Mouse (Mus musculus) brown adipose tissue, adult 24 weeks (tissue): ENCODE measurements at regions not wholly inside any gene's neighbourhood (a gene's known extent, or its start where the extent isn't known, plus 50 kb on each side); places are given as distances from the start of the nearest gene placed in this dataset.
"Not testable (repeated sequence)": the region's sequence is repeated elsewhere in the genome, so short reads cannot be mapped to it uniquely, and the experiment has no call there.

Experiments
- H3K27ac ChIP-seq: fragments of 200-500 bp; replicated peaks from 2 replicates; pipeline ENCODE4 v1.5.1; 2012; ENCODE audit warnings: low read depth, mild to moderate bottlenecking, low read length
- H3K4me1 ChIP-seq: fragments of 200-500 bp; 2 replicates; pipeline ENCODE4 v1.6.1; 2012; ENCODE audit warnings: low read length, mixed read lengths; ENCODE audit not compliant: control insufficient read depth, insufficient read depth, insufficient read length
- H3K4me3 ChIP-seq: fragments of 200-500 bp; 2 replicates; pipeline ENCODE4 v1.5.1; 2012; ENCODE audit warnings: low read depth, mild to moderate bottlenecking, low read length, moderate library complexity; ENCODE audit not compliant: insufficient read depth

- H3K4me1 ChIP-seq, H3K4me3 ChIP-seq, H3K27ac ChIP-seq: not testable (repeated sequence)
Measured at GRCm38 (mm10) chr16:20925776-20926175, 191.5 kb upstream of the Thpo start.

- H3K4me3 ChIP-seq, H3K4me1 ChIP-seq, H3K27ac ChIP-seq: not testable (repeated sequence)
Measured at GRCm38 (mm10) chr16:20910864-20911263, 176.6 kb upstream of the Thpo start.

- not testable (repeated sequence) for H3K27ac ChIP-seq, H3K4me3 ChIP-seq, H3K4me1 ChIP-seq
Measured at GRCm38 (mm10) chr16:20908467-20909351, 174.4 kb upstream of the Thpo start.

- H3K4me3 ChIP-seq, result no peak overlapping the region
- H3K27ac ChIP-seq, result no peak overlapping the region
- no peaks in the 10 kb centered on the region for H3K4me1 ChIP-seq
Measured at GRCm38 (mm10) chr16:20895734-20896133, 161.4 kb upstream of the Thpo start.

GRCm38 (mm10) chr16:20871726-20872125 is 137.4 kb upstream of the Thpo start:
- Histone ChIP-seq H3K4me1 (no peaks in the 10 kb centered on the region), H3K4me3 (no peak overlapping the region), H3K27ac (no peak overlapping the region)

DNA sequence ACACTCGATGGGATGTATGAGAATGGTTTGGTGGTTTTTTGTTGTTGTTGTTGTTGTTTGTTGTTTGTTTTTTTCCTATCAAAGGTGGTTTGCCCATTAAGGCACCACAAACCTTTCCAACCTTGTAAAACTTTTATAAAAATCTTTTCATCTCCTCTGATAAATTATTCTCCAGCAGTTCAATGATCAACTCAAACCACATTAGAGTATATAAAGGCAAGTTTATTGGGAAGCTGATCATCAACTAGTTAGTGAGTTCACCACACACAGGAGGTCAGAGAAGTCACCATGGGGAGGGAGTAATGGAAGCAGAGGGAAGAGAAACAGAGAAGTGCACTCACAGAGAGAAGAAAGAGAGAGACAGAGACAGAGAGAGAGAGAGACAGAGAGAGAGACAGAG is 132.5 kb upstream of the Thpo start:
- H3K4me3 ChIP-seq, result no peak overlapping the region
- H3K27ac ChIP-seq, result no peak overlapping the region
- H3K4me1 ChIP-seq, result no peaks in the 10 kb centered on the region

DNA sequence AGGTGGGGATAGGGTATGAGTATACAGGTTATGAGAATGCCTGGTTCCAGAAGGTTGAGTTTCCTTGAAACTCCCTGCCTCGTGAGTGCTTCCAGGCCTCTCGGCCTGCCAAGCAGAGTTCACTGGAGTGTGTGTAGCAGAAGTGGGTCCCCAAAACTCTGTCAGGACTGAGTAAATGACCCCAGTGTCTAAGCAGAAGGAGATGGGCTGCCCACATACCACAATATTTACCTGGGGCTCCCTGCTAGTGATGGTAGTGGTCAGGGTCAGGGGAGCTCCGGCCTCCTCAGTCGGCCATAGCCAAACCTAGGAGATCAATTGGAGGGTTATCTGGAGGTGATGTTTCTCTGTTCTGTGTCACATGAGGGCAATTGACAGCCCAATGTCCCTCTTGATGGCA is 126.9 kb upstream of the Thpo start:
- H3K4me3 ChIP-seq, result no peak overlapping the region
- H3K27ac ChIP-seq, result no peak overlapping the region
- H3K4me1 ChIP-seq, result no peaks in the 10 kb centered on the region

DNA sequence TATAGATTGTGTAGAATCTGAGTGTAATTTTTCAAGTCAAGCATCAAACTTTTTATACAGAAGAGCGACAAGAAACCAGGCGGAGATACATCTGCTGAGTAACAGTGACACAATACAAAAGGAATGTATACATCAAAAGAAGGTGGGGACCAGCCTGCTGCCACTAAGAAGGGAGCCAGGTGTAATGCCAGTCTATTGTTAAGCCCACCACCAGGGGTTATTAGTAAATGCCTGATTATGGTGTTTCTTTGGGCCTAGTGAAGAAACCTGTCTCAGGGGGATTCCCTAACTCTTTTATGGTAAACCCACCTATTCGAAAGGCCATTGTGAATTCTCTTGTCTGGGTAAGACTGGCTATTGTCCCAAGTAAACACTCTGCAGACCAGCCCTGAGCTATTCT is 126.3 kb upstream of the Thpo start:
- H3K4me1 ChIP-seq, H3K27ac ChIP-seq, H3K4me3 ChIP-seq: not testable (repeated sequence)

GRCm38 (mm10) chr16:20854696-20855213 is 120.4 kb upstream of the Thpo start:
- Histone ChIP-seq H3K4me3 (no peak overlapping the region), H3K4me1 (no peaks in the 10 kb centered on the region), H3K27ac (no peak overlapping the region)

DNA sequence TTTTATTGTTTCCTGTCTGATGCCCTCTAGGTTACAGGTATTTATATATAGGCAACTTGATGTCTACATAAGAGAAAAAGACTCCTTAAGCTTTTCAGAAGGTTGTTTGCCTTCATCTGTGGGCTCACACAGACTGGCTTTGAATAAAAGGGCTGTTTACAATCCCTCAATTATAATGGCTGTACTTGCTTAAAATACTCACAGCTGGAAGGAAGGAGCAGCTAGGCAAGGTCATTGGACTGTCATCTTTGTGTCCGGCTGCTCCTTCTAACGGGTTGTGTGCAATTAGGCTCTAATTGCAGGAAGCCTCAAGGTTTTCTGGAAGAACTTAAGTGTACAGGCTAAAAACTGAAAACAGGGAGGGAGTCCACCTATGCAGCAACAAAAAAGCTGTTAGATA is 103.8 kb upstream of the Thpo start:
- Histone ChIP-seq H3K4me3 (no peak overlapping the region), H3K4me1 (no peaks in the 10 kb centered on the region), H3K27ac (no peak overlapping the region)

DNA sequence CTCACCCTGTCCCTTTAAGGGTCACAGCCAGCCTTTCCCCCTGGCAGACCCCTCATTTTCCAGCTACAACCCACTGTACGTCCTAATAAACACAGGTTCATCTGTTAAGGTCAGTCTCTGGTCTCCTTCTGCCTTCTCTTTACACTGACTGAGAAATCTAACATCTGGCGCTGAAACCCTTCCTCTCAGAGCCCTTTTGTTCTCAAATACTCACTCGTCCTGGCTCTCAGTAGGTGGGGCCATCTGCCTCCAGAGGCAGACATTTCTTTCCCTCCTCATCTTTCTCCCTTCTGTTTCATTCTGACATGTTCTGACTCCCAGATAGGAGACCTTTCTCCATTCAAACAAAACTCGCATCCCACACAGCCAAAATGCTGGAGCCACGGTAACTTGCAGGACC is 102.6 kb upstream of the Thpo start:
- Histone ChIP-seq H3K4me1 (no peaks in the 10 kb centered on the region), H3K4me3 (no peak overlapping the region), H3K27ac (no peak overlapping the region)

DNA sequence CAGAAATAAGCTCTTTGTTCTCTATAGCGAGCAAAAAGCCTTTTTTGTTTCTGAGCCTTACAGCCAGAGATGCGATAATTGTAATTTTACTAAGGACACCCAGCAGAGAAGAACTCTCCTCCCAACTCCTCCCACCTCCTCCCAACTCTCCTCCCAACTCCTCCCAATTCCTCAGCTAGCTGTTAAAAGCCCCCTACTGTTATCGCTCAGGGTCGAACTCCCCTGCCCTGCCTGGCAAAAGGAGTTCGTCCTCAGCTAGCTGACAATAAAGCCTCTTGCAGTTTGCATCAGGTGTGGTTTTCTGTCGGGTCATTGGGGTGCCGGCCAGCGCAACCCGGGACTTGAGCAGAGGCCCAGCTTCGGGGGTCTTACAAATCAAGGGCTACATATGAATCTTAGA is 99.5 kb upstream of the Thpo start:
- not testable (repeated sequence) for H3K27ac ChIP-seq, H3K4me3 ChIP-seq, H3K4me1 ChIP-seq

DNA sequence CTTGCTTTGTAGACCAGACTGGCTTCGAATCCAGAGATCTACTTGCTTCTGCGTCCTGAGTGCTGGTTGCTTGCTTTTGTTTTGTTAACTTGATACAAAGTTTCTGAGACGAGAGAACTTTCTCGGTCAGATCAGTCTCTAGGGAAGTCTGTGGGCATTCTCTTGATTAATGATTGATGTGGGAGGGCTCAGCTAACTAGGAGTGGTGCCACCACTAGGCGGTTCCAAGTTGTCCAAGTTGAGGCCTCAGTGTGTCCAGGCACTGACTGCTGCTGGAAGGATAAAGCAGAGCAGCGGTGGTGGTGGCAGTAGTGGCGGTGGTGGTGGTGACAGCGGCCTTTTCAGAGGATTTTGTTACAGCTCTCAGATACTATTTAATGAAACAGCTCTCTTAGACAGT is 99.0 kb upstream of the Thpo start:
- Histone ChIP-seq H3K4me1 (no peaks in the 10 kb centered on the region), H3K4me3 (no peak overlapping the region), H3K27ac (no peak overlapping the region)

DNA sequence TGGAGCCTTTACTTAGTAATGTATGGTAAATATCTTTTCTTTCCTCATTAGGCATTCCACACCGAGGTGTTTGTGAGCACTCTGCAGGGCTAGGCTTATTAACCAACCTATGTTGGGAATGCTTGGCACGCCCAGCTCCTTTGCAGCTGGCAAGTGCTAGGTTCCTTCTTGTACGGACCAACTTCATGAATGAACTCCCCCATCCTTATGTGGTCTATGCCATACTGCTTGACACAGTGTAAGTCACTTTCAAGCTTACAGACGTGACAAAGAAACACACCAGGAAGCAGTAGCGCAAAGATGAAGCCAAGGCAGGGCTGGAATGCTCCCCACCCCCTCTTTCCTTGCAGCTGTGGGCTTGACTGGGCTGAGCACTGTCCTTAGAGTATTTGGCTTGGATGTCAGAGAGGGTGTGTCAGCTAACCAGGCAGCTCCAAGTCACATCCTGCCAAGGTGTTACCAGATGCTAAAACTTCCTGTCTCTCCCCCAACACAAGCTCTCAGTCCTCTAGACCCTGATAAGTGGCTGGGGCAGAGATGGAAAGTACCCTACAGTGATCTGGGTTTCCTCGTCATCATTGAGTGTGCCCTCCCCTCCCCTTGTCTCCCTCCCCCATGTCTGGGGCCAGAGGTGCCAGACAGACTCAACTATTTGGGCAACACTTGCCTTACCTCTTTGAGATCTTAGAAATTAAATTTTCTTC is 95.6 kb upstream of the Thpo start:
- H3K4me3 ChIP-seq, result no peak overlapping the region
- H3K27ac ChIP-seq, result no peak overlapping the region
- no peaks in the 10 kb centered on the region for H3K4me1 ChIP-seq

DNA sequence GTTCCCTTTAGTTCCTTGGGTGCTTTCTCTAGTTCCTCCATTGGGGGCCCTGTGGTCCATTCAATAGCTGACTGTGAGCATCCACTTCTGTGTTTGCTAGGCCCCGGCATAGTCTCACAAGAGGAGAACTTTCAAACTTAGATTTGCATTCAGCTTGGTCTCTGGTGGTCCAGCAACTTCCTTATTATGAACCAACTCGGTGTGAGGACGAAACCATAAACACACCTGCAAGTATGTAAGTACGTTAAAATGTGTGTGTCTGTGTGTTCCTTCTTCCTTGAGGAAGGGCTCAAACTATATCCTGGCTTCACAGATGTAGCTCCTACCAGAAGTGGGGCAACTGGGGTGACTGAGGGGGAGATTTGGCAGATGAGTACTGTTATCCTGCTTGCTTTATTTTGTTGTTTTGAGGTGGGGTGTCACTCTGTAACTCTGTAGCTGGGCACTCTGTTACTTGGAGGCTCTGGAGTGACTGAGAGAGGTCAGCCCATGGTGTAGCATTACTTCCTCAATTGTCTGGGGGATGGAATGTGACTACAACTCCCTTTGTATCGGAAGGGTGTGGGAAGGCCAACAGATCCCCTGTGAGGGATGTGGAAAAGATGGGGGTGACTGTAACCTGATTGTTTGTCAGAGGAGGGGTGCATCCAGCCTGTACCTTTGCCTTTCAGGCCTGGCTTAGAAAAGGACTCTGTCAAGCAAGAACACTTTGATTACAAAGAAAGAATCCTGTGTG is 94.9 kb upstream of the Thpo start:
- H3K4me1 ChIP-seq, result no peaks in the 10 kb centered on the region
- H3K4me3 ChIP-seq, result no peak overlapping the region
- H3K27ac ChIP-seq, result no peak overlapping the region
